Mouse (Mus musculus): ENCODE measurements around the gene Gm28635. TPM values are rescaled to one million over a fixed set of nuclear protein-coding genes. Genes with fewer than 3 reads are reported as not detected.

The Gm28635 gene
- polyA plus RNA-seq, 1 experiment from 2014 or later: not detected

Other genes starting within 250 kb of the Gm28635 start
- gene Tfpi, start 201.3 kb downstream of the Gm28635 start, polyA plus RNA-seq (2015; fragmentation: Nextera tagmentation; extraction: Ambion mirVana): 21.2 and 25.9 TPM in 2 replicates
- 27.5 and 27.6 TPM in 2 replicates for gene Ctnnd1, start 27.3 kb downstream of the Gm28635 start, polyA plus RNA-seq (2015; fragmentation: Nextera tagmentation; extraction: Ambion mirVana)
- gene Btbd18, start 19.0 kb downstream of the Gm28635 start, polyA plus RNA-seq (2015; fragmentation: Nextera tagmentation; extraction: Ambion mirVana): 0.28 and 0.36 TPM in 2 replicates
- 189 and 204 TPM in 2 replicates for gene Selenoh, start 7.3 kb downstream of the Gm28635 start, polyA plus RNA-seq (2015; fragmentation: Nextera tagmentation; extraction: Ambion mirVana)
- 52.7 and 53.0 TPM in 2 replicates for gene Med19, start 361 bp upstream of the Gm28635 start, polyA plus RNA-seq (2015; fragmentation: Nextera tagmentation; extraction: Ambion mirVana)
- 298 and 334 TPM in 2 replicates for gene Tmx2, start 1.1 kb upstream of the Gm28635 start, polyA plus RNA-seq (2015; fragmentation: Nextera tagmentation; extraction: Ambion mirVana)
- gene Zdhhc5, start 37.1 kb upstream of the Gm28635 start, polyA plus RNA-seq (2015; fragmentation: Nextera tagmentation; extraction: Ambion mirVana): 15.6 and 17.6 TPM in 2 replicates
- 19.7 and 23.8 TPM in 2 replicates for gene Clp1, start 49.3 kb upstream of the Gm28635 start, polyA plus RNA-seq (2015; fragmentation: Nextera tagmentation; extraction: Ambion mirVana)
- gene Ypel4, start 56.0 kb upstream of the Gm28635 start, polyA plus RNA-seq (2015; fragmentation: Nextera tagmentation; extraction: Ambion mirVana): 15.0 and 16.2 TPM in 2 replicates
- 5.0 and 5.9 TPM in 2 replicates for gene Gm19426, start 65.6 kb upstream of the Gm28635 start, polyA plus RNA-seq (2015; fragmentation: Nextera tagmentation; extraction: Ambion mirVana)
- 33.1 and 38.3 TPM in 2 replicates for gene Serping1, start 97.4 kb upstream of the Gm28635 start, polyA plus RNA-seq (2015; fragmentation: Nextera tagmentation; extraction: Ambion mirVana)
- 20.1 and 30.9 TPM in 2 replicates for gene Ube2l6, start 120.8 kb upstream of the Gm28635 start, polyA plus RNA-seq (2015; fragmentation: Nextera tagmentation; extraction: Ambion mirVana)
- not detected in 2 replicates for gene Smtnl1, start 144.6 kb upstream of the Gm28635 start, polyA plus RNA-seq (2015; fragmentation: Nextera tagmentation; extraction: Ambion mirVana)
- gene Timm10, start 149.0 kb upstream of the Gm28635 start, polyA plus RNA-seq (2015; fragmentation: Nextera tagmentation; extraction: Ambion mirVana): 78.9 and 86.0 TPM in 2 replicates
- gene Slc43a1, start 160.8 kb upstream of the Gm28635 start, polyA plus RNA-seq (2015; fragmentation: Nextera tagmentation; extraction: Ambion mirVana): 1.3 and 5.0 TPM in 2 replicates
- gene Rtn4rl2, start 208.7 kb upstream of the Gm28635 start, polyA plus RNA-seq (2015; fragmentation: Nextera tagmentation; extraction: Ambion mirVana): 3.6 and 3.9 TPM in 2 replicates

All from neural tube, embryonic 15.5 days (tissue).